Mouse (Mus musculus) E14TG2a.4 (cell line): Measurements from ENCODE around the gene Trpv1.

ENCODE experiments used
- H3K27me3 ChIP-seq: 2 replicates; pipeline ENCODE4 v1.6.1; 2014; ENCODE audit warnings: low read length, control low read depth; ENCODE audit not compliant: insufficient read depth
- H3K36me3 ChIP-seq: 2 replicates; pipeline ENCODE4 v1.6.1; 2014; ENCODE audit warnings: low read length, control low read depth; ENCODE audit not compliant: insufficient read depth
- H3K4me1 ChIP-seq: replicated peaks from 2 replicates; pipeline ENCODE4 v1.6.1; 2014; ENCODE audit warnings: low read depth, low read length, control low read depth
- H3K4me3 ChIP-seq: replicated peaks from 2 replicates; pipeline ENCODE4 v1.5.1; 2014; ENCODE audit warnings: mild to moderate bottlenecking, low read length
- H3K9me3 ChIP-seq: 2 replicates; pipeline ENCODE4 v1.6.1; 2014; ENCODE audit warnings: low read length, control low read depth
- CTCF ChIP-seq: conservative IDR thresholded peaks from 2 replicates; pipeline ENCODE4 v1.5.1; 2014; ENCODE audit warnings: low read length
- NANOG ChIP-seq: IDR thresholded peaks from 2 replicates; pipeline ENCODE4 v1.6.1; 2014; ENCODE audit warnings: borderline replicate concordance, low read length, mixed read lengths
- POU5F1 ChIP-seq: IDR thresholded peaks from 2 replicates; pipeline ENCODE4 v1.6.1; 2014; ENCODE audit warnings: low read length, borderline replicate concordance

The Trpv1 gene

DNA sequence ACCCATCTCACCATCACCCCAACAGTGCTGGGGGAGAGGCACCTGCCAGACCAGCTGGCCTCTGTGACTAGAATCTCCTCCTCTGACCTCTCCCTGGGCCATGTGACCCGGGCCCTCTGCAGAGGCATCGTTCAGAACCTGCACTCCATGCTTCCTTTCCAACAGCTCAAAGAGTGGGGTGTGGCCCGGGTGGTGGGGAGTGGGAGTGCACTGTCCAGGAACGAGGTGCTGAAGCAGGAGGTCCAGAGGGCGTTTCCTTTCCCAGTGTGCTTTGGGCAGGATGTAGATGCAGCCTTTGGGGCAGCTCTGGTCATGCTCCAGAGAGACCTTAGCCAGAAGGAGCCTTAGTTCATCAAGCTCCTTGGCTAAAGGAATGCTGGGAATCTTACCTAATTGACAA is 11.2 kb upstream of the Trpv1 start:
- H3K9me3 ChIP-seq, result no peaks in the 10 kb centered on the region
- peaks cover 9% of the 10 kb centered on the region; the same call in 1 of the 2 replicates for H3K27me3 ChIP-seq
- H3K4me3 ChIP-seq, result no peak overlapping the region
- no peaks in the 10 kb centered on the region for H3K36me3 ChIP-seq
- TF ChIP-seq NANOG (no peak), POU5F1 (no peak), CTCF (no peak)
- H3K4me1 ChIP-seq, result peaks cover 7% of the 10 kb centered on the region

- Histone ChIP-seq H3K9me3 (no peaks in the 10 kb centered on the region), H3K36me3 (no peaks in the 10 kb centered on the region), H3K4me1 (peaks cover 7% of the 10 kb centered on the region), H3K4me3 (no peak overlapping the region), H3K27me3 (peaks cover 13% of the 10 kb centered on the region; the same call in 1 of the 2 replicates)
- TF ChIP-seq NANOG (no peak), CTCF (peak; percentile 13; the same call in 1 of the 2 replicates)
Observed at GRCm38 (mm10) chr11:73223966-73224365, 10.1 kb upstream of the Trpv1 start.

DNA sequence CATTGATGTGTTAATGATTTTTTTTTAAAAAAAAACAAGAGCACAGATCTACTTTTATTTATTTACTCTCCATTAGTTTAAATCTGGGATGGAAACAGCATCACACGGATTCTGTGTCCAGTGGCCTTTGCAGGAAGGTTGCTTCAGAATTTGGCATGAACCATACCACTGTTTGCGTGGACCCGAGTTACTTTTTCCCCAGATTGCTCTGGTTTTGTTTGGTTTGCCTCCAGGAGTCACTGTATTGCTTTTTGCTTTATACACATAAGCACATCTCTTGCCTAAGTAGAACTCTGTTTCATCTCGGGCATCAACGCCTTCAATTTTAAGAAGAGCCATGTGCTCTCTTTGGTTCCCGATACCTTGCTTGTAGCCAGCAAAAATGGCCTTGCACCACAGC is 8.2 kb upstream of the Trpv1 start:
- Histone ChIP-seq H3K9me3 (no peaks in the 10 kb centered on the region), H3K36me3 (no peaks in the 10 kb centered on the region), H3K27me3 (peaks cover 13% of the 10 kb centered on the region; the same call in 1 of the 2 replicates), H3K4me3 (no peak overlapping the region), H3K4me1 (peaks cover 7% of the 10 kb centered on the region)
- no peak for TF ChIP-seq CTCF
- TF ChIP-seq POU5F1, result no peak
- TF ChIP-seq NANOG, result no peak

DNA sequence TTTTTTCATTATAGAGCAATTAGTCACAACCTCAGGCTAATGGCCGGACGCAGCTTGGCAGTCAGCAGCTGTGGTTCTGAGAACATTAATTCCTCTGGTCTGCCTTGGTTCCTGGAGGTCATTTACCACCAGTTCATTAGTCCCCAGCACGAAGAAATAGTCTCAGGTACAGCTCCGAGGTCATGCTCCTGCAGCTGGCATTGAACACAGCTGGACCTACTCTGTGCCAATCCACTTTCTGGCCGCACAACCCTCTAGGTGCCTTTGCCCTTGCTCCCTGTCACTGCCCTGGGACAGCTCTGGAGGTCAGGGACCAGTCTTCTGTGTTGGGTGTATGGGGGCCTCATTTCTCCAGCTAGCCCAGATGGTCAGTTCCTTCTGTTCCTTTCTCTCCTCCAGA is 5.2 kb upstream of the Trpv1 start:
- H3K4me3 ChIP-seq, result no peak overlapping the region
- H3K9me3 ChIP-seq, result no peaks in the 10 kb centered on the region
- H3K27me3 ChIP-seq, result peaks cover 13% of the 10 kb centered on the region; the same call in 1 of the 2 replicates
- TF ChIP-seq NANOG, result no peak
- TF ChIP-seq CTCF, result no peak
- TF ChIP-seq POU5F1, result no peak
- H3K36me3 ChIP-seq, result no peaks in the 10 kb centered on the region
- H3K4me1 ChIP-seq, result no peaks in the 10 kb centered on the region

GRCm38 (mm10) chr11:73230081-73230480 is 4.0 kb upstream of the Trpv1 start:
- Histone ChIP-seq H3K4me3 (no peak overlapping the region), H3K27me3 (peaks cover 13% of the 10 kb centered on the region; the same call in 1 of the 2 replicates), H3K9me3 (no peaks in the 10 kb centered on the region), H3K4me1 (no peaks in the 10 kb centered on the region), H3K36me3 (no peaks in the 10 kb centered on the region)
- no peak for TF ChIP-seq NANOG
- TF ChIP-seq POU5F1, result no peak
- no peak for TF ChIP-seq CTCF

DNA sequence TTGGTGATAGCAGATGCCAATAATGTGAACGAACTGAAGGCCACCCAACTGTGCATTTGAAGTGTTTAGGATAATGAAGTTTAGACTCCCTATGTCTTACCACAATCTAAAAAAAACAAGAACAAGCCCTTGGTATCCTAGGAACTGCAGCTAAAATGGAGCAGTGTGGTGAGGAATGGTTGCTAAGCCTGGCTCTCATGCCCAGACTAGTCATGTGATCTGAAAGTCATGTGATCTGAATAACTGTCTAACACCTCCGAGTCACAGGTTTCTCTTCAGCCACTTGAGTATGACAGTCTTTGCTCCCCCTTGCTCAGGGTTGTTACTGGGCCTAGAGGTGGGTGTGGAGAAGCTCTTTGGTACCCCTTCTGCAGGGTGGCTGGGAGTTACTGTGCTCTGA is 1.6 kb upstream of the Trpv1 start:
- Histone ChIP-seq H3K4me1 (no peaks in the 10 kb centered on the region), H3K4me3 (no peak overlapping the region), H3K36me3 (no peaks in the 10 kb centered on the region), H3K9me3 (no peaks in the 10 kb centered on the region), H3K27me3 (peaks cover 6% of the 10 kb centered on the region; the same call in 1 of the 2 replicates)
- TF ChIP-seq CTCF (no peak), POU5F1 (no peak), NANOG (no peak)

- Histone ChIP-seq H3K9me3 (no peaks in the 10 kb centered on the region), H3K4me3 (no peak overlapping the region), H3K4me1 (no peaks in the 10 kb centered on the region), H3K27me3 (peaks cover 13% of the 10 kb centered on the region; the same call in 1 of the 2 replicates), H3K36me3 (no peaks in the 10 kb centered on the region)
- no peak for TF ChIP-seq POU5F1
- no peak for TF ChIP-seq NANOG
- TF ChIP-seq CTCF, result no peak
Observed at GRCm38 (mm10) chr11:73235990-73236701, 2.1 kb downstream of the Trpv1 start.

DNA sequence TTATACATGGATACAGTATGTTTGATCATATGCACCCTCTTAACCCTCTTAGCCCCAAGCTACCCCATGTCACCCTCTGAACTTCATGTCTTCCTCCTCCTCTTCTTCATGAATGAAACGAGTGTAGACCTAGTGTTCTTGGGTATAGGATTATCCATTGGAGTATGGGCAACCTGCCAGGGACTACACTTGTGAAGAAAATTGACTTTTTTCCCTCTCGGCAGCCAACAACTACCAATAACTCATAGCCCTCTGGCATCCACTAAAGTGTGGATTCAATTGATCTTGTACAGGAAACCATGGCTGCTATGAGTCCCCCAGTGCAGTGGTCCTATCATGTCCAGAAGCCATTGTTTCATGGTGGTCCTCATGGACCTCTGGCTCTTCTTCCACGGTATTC is 2.6 kb downstream of the Trpv1 start:
- Histone ChIP-seq H3K4me3 (no peak overlapping the region), H3K27me3 (peaks cover 13% of the 10 kb centered on the region; the same call in 1 of the 2 replicates), H3K4me1 (no peaks in the 10 kb centered on the region), H3K9me3 (no peaks in the 10 kb centered on the region), H3K36me3 (no peaks in the 10 kb centered on the region)
- TF ChIP-seq NANOG, result no peak
- no peak for TF ChIP-seq POU5F1
- TF ChIP-seq CTCF, result no peak
